Mouse (Mus musculus): ENCODE results near the gene Ifna7.

- TF ChIP-seq CTCF (IDR thresholded peaks at IDR 0.05; ENCODE audit: borderline replicate concordance, control insufficient read depth, extremely low read depth, insufficient read depth, low read length, poor library complexity) (no peak), POLR2A (IDR thresholded peaks at IDR 0.05; ENCODE audit: control insufficient read depth, extremely low read depth, insufficient read depth, low read length, poor library complexity) (no peak)
Observed at GRCm38 (mm10) chr4:88840058-88840457, 24.0 kb downstream of the Ifna7 start.

Data from thymus, adult 2 months (tissue).